Mouse (Mus musculus): Measurements from ENCODE around the gene Ankrd44. TPM values are rescaled to one million over a fixed set of nuclear protein-coding genes. Genes with fewer than 3 reads are reported as not detected.

The Ankrd44 gene
- polyA plus RNA-seq, 1 experiment from 2014 or later, result 7.5 TPM

GRCm38 (mm10) chr1:54905632-54906031, 20.6 kb downstream of the Ankrd44 start:
- no peaks in the 10 kb centered on the region for H3K27me3 ChIP-seq
- peaks cover 33% of the 10 kb centered on the region for H3K4me1 ChIP-seq (replicated peaks)
- H3K36me3 ChIP-seq, result no peaks in the 10 kb centered on the region
- H3K4me2 ChIP-seq, result peak overlapping the region; percentile 9; the same call in 1 of the 2 replicates
- no peak overlapping the region for H3K27ac ChIP-seq
- H3K9ac ChIP-seq, result no peak overlapping the region
- no peak for ATAC-seq (replicated peaks; ENCODE audit: insufficient number of reproducible peaks, insufficient read depth, low FRiP score, low read depth)
- WGBS, result 30% methylated on average over 7 of the region's 7 CpGs
- H3K9me3 ChIP-seq (replicated peaks), result no peaks in the 10 kb centered on the region
- H3K4me3 ChIP-seq, result no peak overlapping the region

GRCm38 (mm10) chr1:54904165-54904564, 22.0 kb downstream of the Ankrd44 start:
- H3K4me1 ChIP-seq (replicated peaks), result peaks cover 30% of the 10 kb centered on the region
- no peak overlapping the region for H3K4me3 ChIP-seq
- H3K27me3 ChIP-seq, result no peaks in the 10 kb centered on the region
- no peaks in the 10 kb centered on the region for H3K9me3 ChIP-seq (replicated peaks)
- no peaks in the 10 kb centered on the region for H3K36me3 ChIP-seq
- H3K4me2 ChIP-seq, result no peak overlapping the region
- H3K9ac ChIP-seq, result no peak overlapping the region
- H3K27ac ChIP-seq, result no peak overlapping the region
- no peak for ATAC-seq (replicated peaks; ENCODE audit: insufficient number of reproducible peaks, insufficient read depth, low FRiP score, low read depth)
- WGBS, result 72% methylated on average over 2 of the region's 2 CpGs

- no peak overlapping the region for H3K9ac ChIP-seq
- H3K4me3 ChIP-seq, result no peak overlapping the region
- no peak for ATAC-seq (replicated peaks; ENCODE audit: insufficient number of reproducible peaks, insufficient read depth, low FRiP score, low read depth)
- no peaks in the 10 kb centered on the region for H3K9me3 ChIP-seq (replicated peaks)
- H3K4me2 ChIP-seq, result no peak overlapping the region
- no peaks in the 10 kb centered on the region for H3K27me3 ChIP-seq
- peaks cover 43% of the 10 kb centered on the region for H3K4me1 ChIP-seq (replicated peaks)
- H3K27ac ChIP-seq, result no peak overlapping the region
- H3K36me3 ChIP-seq, result no peaks in the 10 kb centered on the region
- WGBS, result 82% methylated on average over 12 of the region's 12 CpGs
Observed at GRCm38 (mm10) chr1:54902689-54903246, 23.4 kb downstream of the Ankrd44 start.

- H3K27ac ChIP-seq, result no peak overlapping the region
- peaks cover 52% of the 10 kb centered on the region for H3K4me1 ChIP-seq (replicated peaks)
- no peaks in the 10 kb centered on the region for H3K27me3 ChIP-seq
- H3K4me3 ChIP-seq, result no peak overlapping the region
- no peak overlapping the region for H3K9ac ChIP-seq
- H3K4me2 ChIP-seq, result no peak overlapping the region
- H3K36me3 ChIP-seq, result no peaks in the 10 kb centered on the region
- no peaks in the 10 kb centered on the region for H3K9me3 ChIP-seq (replicated peaks)
- ATAC-seq (replicated peaks; ENCODE audit: insufficient number of reproducible peaks, insufficient read depth, low FRiP score, low read depth), result no peak
- WGBS, result 48% methylated on average over 1 of the region's 1 CpGs
Observed at GRCm38 (mm10) chr1:54901084-54901483, 25.1 kb downstream of the Ankrd44 start.

DNA sequence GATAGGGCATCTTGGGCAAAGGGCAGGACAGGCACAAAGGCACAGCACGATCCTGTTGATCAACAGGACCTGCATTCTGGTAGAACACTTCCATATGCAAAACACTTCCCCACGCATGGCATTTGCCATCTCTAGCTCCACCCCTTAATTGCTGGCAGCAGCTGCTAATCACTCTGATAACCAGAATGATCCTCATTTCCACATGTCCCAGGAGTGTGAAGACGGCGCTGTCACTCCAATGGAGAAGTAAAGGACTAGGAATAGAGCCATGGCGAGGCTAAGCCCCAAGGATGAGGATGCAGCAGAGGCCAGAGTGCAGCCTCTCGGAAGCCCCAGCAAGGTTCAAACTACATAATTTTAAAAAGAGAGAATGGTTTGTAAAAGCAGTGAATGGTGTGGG, 26.9 kb downstream of the Ankrd44 start:
- peaks cover 46% of the 10 kb centered on the region for H3K4me1 ChIP-seq (replicated peaks)
- no peaks in the 10 kb centered on the region for H3K27me3 ChIP-seq
- H3K4me2 ChIP-seq, result no peak overlapping the region
- H3K9me3 ChIP-seq (replicated peaks), result no peaks in the 10 kb centered on the region
- no peak overlapping the region; the same call in 1 of the 2 replicates for H3K27ac ChIP-seq
- ATAC-seq (replicated peaks; ENCODE audit: insufficient number of reproducible peaks, insufficient read depth, low FRiP score, low read depth), result no peak
- 56% methylated on average over 6 of the region's 6 CpGs for WGBS
- H3K4me3 ChIP-seq, result no peak overlapping the region
- H3K9ac ChIP-seq, result no peak overlapping the region
- H3K36me3 ChIP-seq, result no peaks in the 10 kb centered on the region

DNA sequence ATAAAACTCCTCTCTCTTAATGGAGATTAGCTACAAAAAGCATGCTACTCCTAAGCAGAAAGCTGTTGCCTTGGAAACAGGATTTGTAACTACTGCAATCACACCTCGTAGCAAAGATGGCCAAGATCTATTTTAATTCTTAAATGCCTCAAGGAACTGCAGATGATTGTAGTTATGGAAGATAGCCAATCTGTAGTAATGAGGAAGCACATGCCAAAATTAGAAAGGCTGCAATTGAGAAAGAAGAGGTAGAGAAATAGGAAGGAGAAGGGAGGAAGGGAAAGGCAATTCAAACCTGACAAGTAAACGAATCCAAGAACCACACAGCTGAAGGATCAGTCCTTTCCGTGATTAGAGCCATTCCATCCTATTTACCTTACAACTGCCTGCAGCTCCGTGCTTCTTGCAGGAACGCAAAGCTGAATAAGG, 27.5 kb downstream of the Ankrd44 start:
- no peaks in the 10 kb centered on the region for H3K36me3 ChIP-seq
- no peak overlapping the region for H3K9ac ChIP-seq
- no peak overlapping the region for H3K4me2 ChIP-seq
- H3K27me3 ChIP-seq, result no peaks in the 10 kb centered on the region
- H3K4me1 ChIP-seq (replicated peaks), result peaks cover 46% of the 10 kb centered on the region
- H3K4me3 ChIP-seq, result no peak overlapping the region
- H3K9me3 ChIP-seq (replicated peaks), result no peaks in the 10 kb centered on the region
- H3K27ac ChIP-seq, result peak overlapping the region; percentile 2; the same call in 1 of the 2 replicates
- no peak; the same call in 1 of the 2 replicates for ATAC-seq (replicated peaks; ENCODE audit: insufficient number of reproducible peaks, insufficient read depth, low FRiP score, low read depth)
- WGBS, result 20% methylated on average over 5 of the region's 5 CpGs

GRCm38 (mm10) chr1:54897726-54898125, 28.5 kb downstream of the Ankrd44 start:
- ATAC-seq (replicated peaks; ENCODE audit: insufficient number of reproducible peaks, insufficient read depth, low FRiP score, low read depth), result no peak
- Histone ChIP-seq H3K27ac (no peak overlapping the region), H3K36me3 (no peaks in the 10 kb centered on the region), H3K4me2 (no peak overlapping the region), H3K9ac (no peak overlapping the region), H3K4me1 (replicated peaks) (peaks cover 46% of the 10 kb centered on the region), H3K4me3 (no peak overlapping the region), H3K9me3 (replicated peaks) (no peaks in the 10 kb centered on the region), H3K27me3 (no peaks in the 10 kb centered on the region)
- 81% methylated on average over 2 of the region's 2 CpGs for WGBS

DNA sequence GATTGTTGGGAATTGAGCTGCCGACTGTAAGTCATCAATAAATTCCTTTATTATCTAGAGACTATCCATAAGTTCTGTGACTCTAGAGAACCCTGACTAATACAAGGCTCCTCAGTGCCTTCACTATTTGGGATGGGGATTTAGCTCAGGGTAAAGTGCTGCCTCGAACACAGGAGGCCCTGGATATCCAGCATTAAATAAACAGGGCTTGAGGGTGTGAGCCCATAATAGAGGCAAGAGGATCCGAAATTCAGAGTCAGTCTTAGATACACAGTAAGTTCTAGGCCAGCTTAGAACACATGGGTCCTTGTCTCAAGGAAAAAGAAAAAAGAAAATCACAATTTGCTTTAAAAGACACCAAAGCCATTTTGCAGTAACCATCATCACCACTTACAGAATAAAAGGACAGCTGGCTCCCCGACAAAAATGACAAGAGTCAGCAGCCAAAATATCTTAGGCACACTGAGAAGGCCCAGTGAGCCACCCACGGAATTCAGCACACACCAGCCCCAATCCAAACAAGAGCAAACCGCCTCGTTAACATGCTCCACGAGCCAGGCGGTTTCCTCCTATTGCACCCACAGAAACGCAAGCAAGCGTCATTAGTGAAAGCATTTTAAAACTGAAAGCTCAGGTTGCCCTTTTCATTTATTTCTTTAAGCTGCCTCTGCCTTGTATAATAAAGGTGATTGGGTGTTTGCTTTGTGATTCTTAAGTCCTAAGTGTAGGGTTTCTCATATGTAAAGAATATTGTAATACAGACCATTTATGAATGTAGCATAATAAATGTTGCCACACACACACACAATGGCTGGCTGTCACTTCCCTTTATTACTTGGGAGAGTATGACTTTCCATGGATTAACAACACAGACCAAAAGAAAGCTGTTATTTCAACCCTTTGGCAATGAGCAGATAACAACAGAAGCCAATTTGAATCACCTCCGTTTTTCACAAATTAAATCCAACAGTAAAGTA, 29.8 kb downstream of the Ankrd44 start:
- H3K27me3 ChIP-seq, result no peaks in the 10 kb centered on the region
- no peaks in the 10 kb centered on the region for H3K9me3 ChIP-seq (replicated peaks)
- H3K36me3 ChIP-seq, result no peaks in the 10 kb centered on the region
- H3K4me2 ChIP-seq, result no peak overlapping the region
- peaks cover 41% of the 10 kb centered on the region for H3K4me1 ChIP-seq (replicated peaks)
- no peak overlapping the region for H3K4me3 ChIP-seq
- H3K27ac ChIP-seq, result no peak overlapping the region
- WGBS, result 58% methylated on average over 12 of the region's 12 CpGs
- ATAC-seq (replicated peaks; ENCODE audit: insufficient number of reproducible peaks, insufficient read depth, low FRiP score, low read depth), result no peak
- H3K9ac ChIP-seq, result no peak overlapping the region

DNA sequence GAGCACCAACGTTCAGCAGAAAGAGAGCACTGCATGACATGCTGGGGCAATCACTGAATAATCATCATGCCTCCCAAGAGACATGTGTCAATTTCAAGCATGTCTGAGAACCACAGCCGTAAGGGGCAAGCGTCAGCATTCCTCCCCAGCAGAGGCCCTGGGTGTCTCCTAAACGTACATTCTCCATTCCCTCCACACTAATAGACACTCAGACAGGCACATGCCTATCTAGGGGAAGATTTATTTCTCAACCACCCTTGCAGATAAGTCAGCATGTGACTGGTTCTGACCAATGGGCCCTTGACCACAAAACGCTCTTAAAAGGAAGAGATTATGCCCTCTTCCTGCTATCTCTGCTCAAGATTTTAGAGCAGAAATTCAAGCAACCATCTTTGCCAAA, 37.7 kb downstream of the Ankrd44 start:
- Histone ChIP-seq H3K9me3 (replicated peaks) (no peaks in the 10 kb centered on the region), H3K27ac (0 out of 2 replicates have a peak overlapping the region, but pooled peaks have one; percentile 25), H3K36me3 (no peaks in the 10 kb centered on the region), H3K27me3 (no peaks in the 10 kb centered on the region), H3K4me1 (replicated peaks) (peaks cover 15% of the 10 kb centered on the region), H3K4me3 (no peak overlapping the region), H3K9ac (no peak overlapping the region), H3K4me2 (no peak overlapping the region)
- no peak for ATAC-seq (replicated peaks; ENCODE audit: insufficient number of reproducible peaks, insufficient read depth, low FRiP score, low read depth)
- 20% methylated on average over 5 of the region's 5 CpGs for WGBS

- no peak overlapping the region for H3K4me3 ChIP-seq
- no peak for ATAC-seq (replicated peaks; ENCODE audit: insufficient number of reproducible peaks, insufficient read depth, low FRiP score, low read depth)
- H3K36me3 ChIP-seq, result no peaks in the 10 kb centered on the region
- H3K27ac ChIP-seq, result 0 out of 2 replicates have a peak overlapping the region, but pooled peaks have one; percentile 25
- no peak overlapping the region for H3K9ac ChIP-seq
- 57% methylated on average over 3 of the region's 3 CpGs for WGBS
- H3K9me3 ChIP-seq (replicated peaks), result no peaks in the 10 kb centered on the region
- no peaks in the 10 kb centered on the region for H3K27me3 ChIP-seq
- no peak overlapping the region for H3K4me2 ChIP-seq
- peaks cover 15% of the 10 kb centered on the region for H3K4me1 ChIP-seq (replicated peaks)
Observed at GRCm38 (mm10) chr1:54887873-54888272, 38.3 kb downstream of the Ankrd44 start.

DNA sequence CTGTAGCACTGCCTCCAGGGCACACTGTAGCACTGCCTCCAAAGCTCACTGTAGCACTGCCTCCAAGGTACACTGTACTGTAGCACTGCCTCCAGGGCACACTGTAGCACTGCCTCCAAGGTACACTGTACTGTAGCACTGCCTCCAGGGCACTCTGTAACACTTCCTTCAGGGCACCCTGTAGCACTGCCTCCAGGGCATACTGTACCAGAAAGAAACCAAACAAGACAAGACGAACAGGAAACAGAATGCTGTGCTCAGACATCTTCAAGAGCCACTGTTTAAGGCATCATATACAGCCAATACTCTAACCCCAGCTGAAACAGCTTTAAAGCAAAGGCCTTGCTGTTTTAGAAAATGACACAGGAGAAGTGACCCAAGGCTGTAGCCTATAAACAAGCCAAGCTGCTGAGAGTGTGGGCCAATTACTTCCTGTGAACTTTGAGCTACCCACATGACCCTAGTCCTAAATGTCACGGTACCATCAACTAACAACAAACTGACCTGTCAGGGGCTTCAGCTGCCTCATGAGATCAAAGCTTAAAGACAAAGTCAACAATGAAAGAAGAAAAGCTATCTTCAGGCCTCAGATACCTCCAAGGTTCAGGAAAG, 43.2 kb downstream of the Ankrd44 start:
- ATAC-seq (replicated peaks; ENCODE audit: insufficient number of reproducible peaks, insufficient read depth, low FRiP score, low read depth), result no peak
- Histone ChIP-seq H3K27me3 (no peaks in the 10 kb centered on the region), H3K4me1 (replicated peaks) (peaks cover 6% of the 10 kb centered on the region; the same call in 1 of the 2 replicates), H3K9ac (no peak overlapping the region), H3K36me3 (no peaks in the 10 kb centered on the region), H3K4me3 (no peak overlapping the region), H3K9me3 (replicated peaks) (no peaks in the 10 kb centered on the region), H3K4me2 (no peak overlapping the region), H3K27ac (no peak overlapping the region)
- 71% methylated on average over 2 of the region's 2 CpGs for WGBS
